Mouse (Mus musculus) G1E (cell line): ENCODE results near the gene Rbbp7.

Experiments used
- CTCF ChIP-seq: IDR thresholded peaks from 2 replicates; pipeline ENCODE4 v1.5.1; 2012; ENCODE audit warnings: low read depth, low read length, inconsistent platforms, mixed read lengths
- GATA1 ChIP-seq: IDR thresholded peaks from 2 replicates; pipeline ENCODE4 v1.6.1; 2012; ENCODE audit warnings: borderline replicate concordance, low read length, inconsistent platforms, mixed read lengths
- GATA2 ChIP-seq: IDR thresholded peaks from 2 replicates; pipeline ENCODE4 v1.6.1; 2012; ENCODE audit warnings: low read depth, low read length, inconsistent platforms, borderline replicate concordance
- POLR2AphosphoS5 ChIP-seq: IDR thresholded peaks from 2 replicates; pipeline ENCODE4 v1.6.1; 2012; ENCODE audit warnings: low read depth, low read length, inconsistent platforms; ENCODE audit not compliant: insufficient replicate concordance
- TAL1 ChIP-seq: conservative IDR thresholded peaks from 2 replicates; pipeline ENCODE4 v1.6.1; 2012; ENCODE audit warnings: low read depth, low read length, inconsistent platforms, mixed read lengths

DNA sequence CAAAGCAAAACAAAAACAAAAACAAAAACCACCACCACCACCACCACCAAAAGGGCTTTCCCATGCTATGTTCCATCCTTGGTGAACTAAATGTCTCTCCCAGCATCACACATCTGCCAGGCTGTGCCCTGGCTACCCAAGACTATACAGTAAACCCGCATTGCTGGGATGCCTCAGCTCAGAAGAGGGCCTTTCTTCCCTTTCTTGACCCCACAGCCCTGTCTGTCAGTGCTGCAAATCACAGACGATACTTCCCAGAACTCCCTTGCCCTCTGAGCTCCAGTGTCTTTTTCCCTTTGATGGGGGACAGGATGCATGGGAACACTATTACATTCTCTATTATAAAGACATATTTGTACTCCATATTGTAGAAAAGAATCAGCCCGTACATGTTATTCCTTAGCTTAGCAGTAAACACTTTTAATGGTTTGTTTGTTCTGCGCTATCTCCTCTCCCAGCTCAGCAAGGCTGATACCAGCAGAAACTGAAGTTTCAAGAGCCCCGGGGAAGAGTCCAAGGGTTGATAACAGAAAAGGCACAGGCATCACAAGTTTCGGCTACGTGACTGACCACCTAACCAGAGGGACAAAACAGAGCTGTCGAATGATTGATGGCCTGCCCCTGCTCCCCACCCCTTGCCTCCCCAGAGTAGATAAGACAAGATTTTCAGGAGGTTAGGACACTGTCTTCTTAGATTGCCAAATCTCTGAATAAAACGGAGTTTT is 11.3 kb upstream of the Rbbp7 start:
- no peak for TF ChIP-seq CTCF
- TF ChIP-seq GATA2: no peak
- TF ChIP-seq TAL1: no peak
- no peak for TF ChIP-seq GATA1
- no peak for TF ChIP-seq POLR2AphosphoS5
